Mouse (Mus musculus): ENCODE measurements around the gene Srp68. TPM values are rescaled to one million over a fixed set of nuclear protein-coding genes. Genes with fewer than 3 reads are reported as not detected.

Gene Srp68
- polyA plus RNA-seq, 1 experiment from 2014 or later, result 101 TPM

DNA sequence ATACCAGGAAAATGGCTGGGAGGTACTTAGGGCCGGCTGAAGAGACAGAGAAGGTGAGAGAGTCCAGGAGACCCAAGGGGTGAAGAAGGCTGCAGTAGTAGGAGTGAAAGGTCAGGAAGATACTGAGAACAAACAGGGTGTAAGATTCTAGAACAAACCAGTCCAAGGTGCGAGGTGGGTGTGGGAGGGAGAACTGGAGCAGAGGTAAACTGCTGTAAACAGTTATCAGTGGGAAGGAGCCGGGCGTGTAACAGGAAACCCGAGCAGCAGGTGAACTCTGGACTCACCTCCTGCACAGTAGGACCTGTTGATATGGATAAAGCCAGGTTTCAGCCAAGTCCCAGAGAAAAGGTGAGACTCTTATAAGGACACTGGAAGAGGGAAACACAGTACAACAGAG is 63.3 kb downstream of the Srp68 start:
- Histone ChIP-seq H3K27me3 (ENCODE audit: insufficient read depth, poor library complexity, severe bottlenecking) (no peaks in the 10 kb centered on the region), H3K36me3 (peaks cover 39% of the 10 kb centered on the region), H3K4me1 (no peaks in the 10 kb centered on the region), H3K27ac (no peak overlapping the region), H3K4me3 (no peak overlapping the region), H3K9me3 (no peaks in the 10 kb centered on the region)
- DNase-seq (ENCODE audit: low spot score), result peak; percentile 70
- WGBS, result 70% methylated on average over 5 of the region's 5 CpGs

GRCm38 (mm10) chr11:116209257-116209656 is 64.8 kb downstream of the Srp68 start:
- WGBS, result 81% methylated on average over 8 of the region's 8 CpGs

GRCm38 (mm10) chr11:116208660-116209059 is 65.4 kb downstream of the Srp68 start:
- Histone ChIP-seq H3K9me3 (no peaks in the 10 kb centered on the region), H3K4me3 (no peak overlapping the region), H3K27me3 (ENCODE audit: insufficient read depth, poor library complexity, severe bottlenecking) (no peaks in the 10 kb centered on the region), H3K4me1 (no peaks in the 10 kb centered on the region), H3K36me3 (peaks cover 45% of the 10 kb centered on the region), H3K27ac (no peak overlapping the region)
- DNase-seq (ENCODE audit: low spot score), result no peak
- WGBS, result 89% methylated on average over 3 of the region's 3 CpGs

More at GRCm38 (mm10) chr11:116209257-116209656, 64.8 kb downstream of the Srp68 start:
- no peak overlapping the region for H3K27ac ChIP-seq
- no peaks in the 10 kb centered on the region for H3K9me3 ChIP-seq
- no peak overlapping the region for H3K4me3 ChIP-seq
- peak; percentile 60 for DNase-seq (ENCODE audit: low spot score)
- peaks cover 42% of the 10 kb centered on the region for H3K36me3 ChIP-seq
- no peaks in the 10 kb centered on the region for H3K27me3 ChIP-seq (ENCODE audit: insufficient read depth, poor library complexity, severe bottlenecking)
- H3K4me1 ChIP-seq, result no peaks in the 10 kb centered on the region

- no peaks in the 10 kb centered on the region for H3K27me3 ChIP-seq (ENCODE audit: insufficient read depth, poor library complexity, severe bottlenecking)
- H3K4me1 ChIP-seq, result no peaks in the 10 kb centered on the region
- H3K9me3 ChIP-seq, result no peaks in the 10 kb centered on the region
- no peak overlapping the region for H3K27ac ChIP-seq
- no peak overlapping the region for H3K4me3 ChIP-seq
- H3K36me3 ChIP-seq, result peaks cover 40% of the 10 kb centered on the region
- WGBS, result 61% methylated on average over 4 of the region's 4 CpGs
- DNase-seq (ENCODE audit: low spot score), result no peak
Measured at GRCm38 (mm10) chr11:116206678-116207077, 67.3 kb downstream of the Srp68 start.

GRCm38 (mm10) chr11:116203150-116203549 is 70.9 kb downstream of the Srp68 start:
- no peak overlapping the region for H3K4me3 ChIP-seq
- no peak for DNase-seq (ENCODE audit: low spot score)
- WGBS, result 97% methylated on average over 3 of the region's 3 CpGs

GRCm38 (mm10) chr11:116201151-116201550 is 72.9 kb downstream of the Srp68 start:
- 92% methylated on average over 2 of the region's 2 CpGs for WGBS
- H3K4me3 ChIP-seq, result no peak overlapping the region
- peaks cover 12% of the 10 kb centered on the region for H3K4me1 ChIP-seq
- no peak for DNase-seq (ENCODE audit: low spot score)
- peaks cover 35% of the 10 kb centered on the region for H3K36me3 ChIP-seq
- no peak overlapping the region for H3K27ac ChIP-seq
- H3K9me3 ChIP-seq, result no peaks in the 10 kb centered on the region
- H3K27me3 ChIP-seq (ENCODE audit: insufficient read depth, poor library complexity, severe bottlenecking), result no peaks in the 10 kb centered on the region

More at GRCm38 (mm10) chr11:116203150-116203549, 70.9 kb downstream of the Srp68 start:
- H3K27ac ChIP-seq, result no peak overlapping the region
- no peaks in the 10 kb centered on the region for H3K27me3 ChIP-seq (ENCODE audit: insufficient read depth, poor library complexity, severe bottlenecking)
- H3K36me3 ChIP-seq, result peaks cover 35% of the 10 kb centered on the region
- H3K9me3 ChIP-seq, result no peaks in the 10 kb centered on the region
- H3K4me1 ChIP-seq, result peaks cover 3% of the 10 kb centered on the region

GRCm38 (mm10) chr11:116198639-116199531 is 75.1 kb downstream of the Srp68 start, which contains the start of the genes Ten1 and Acox1:
Ten1 (plus strand) TSS chr11:116198855.
Acox1 (minus strand) TSS chr11:116199045.
- WGBS, result under 1% methylated on average over 62 of the region's 62 CpGs
- H3K4me3 ChIP-seq, result peak within 1 kb of the TSS; percentile 78

GRCm38 (mm10) chr11:116198132-116198531 is 75.9 kb downstream of the Srp68 start:
- peak overlapping the region; percentile 78 for H3K4me3 ChIP-seq
- peak overlapping the region; percentile 99 for H3K27ac ChIP-seq
- H3K36me3 ChIP-seq, result peaks cover 23% of the 10 kb centered on the region
- 21% methylated on average over 13 of the region's 13 CpGs for WGBS
- H3K27me3 ChIP-seq (ENCODE audit: insufficient read depth, poor library complexity, severe bottlenecking), result no peaks in the 10 kb centered on the region
- peaks cover 16% of the 10 kb centered on the region for H3K4me1 ChIP-seq
- DNase-seq (ENCODE audit: low spot score), result no peak
- H3K9me3 ChIP-seq, result no peaks in the 10 kb centered on the region

More at GRCm38 (mm10) chr11:116198639-116199531, 75.1 kb downstream of the Srp68 start, which contains the start of the genes Ten1 and Acox1:
- peak within 1 kb of the TSS; percentile 99 for H3K27ac ChIP-seq
- H3K27me3 ChIP-seq (ENCODE audit: insufficient read depth, poor library complexity, severe bottlenecking), result no peaks in the 10 kb centered on the region
- no peaks in the 10 kb centered on the region for H3K9me3 ChIP-seq
- peaks cover 16% of the 10 kb centered on the region for H3K4me1 ChIP-seq
- peak; percentile 98 for DNase-seq (ENCODE audit: low spot score)
- peaks cover 30% of the 10 kb centered on the region for H3K36me3 ChIP-seq

DNA sequence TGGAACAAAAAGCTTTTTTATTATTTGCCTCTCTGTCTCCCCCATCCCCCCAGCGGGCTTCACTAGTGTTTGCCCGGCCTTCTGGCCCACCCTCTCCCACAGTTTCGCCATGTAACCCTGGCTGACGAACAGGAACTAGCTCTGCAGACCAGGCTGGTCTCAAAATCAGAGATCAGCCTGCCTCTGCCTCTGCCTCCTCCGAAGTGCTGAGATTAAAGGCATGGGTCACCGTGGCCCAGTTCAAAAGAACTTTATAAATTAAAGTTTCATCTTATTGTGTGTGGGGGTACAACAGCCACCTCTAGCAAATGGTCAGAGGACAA is 76.5 kb downstream of the Srp68 start:
- Histone ChIP-seq H3K27ac (peak overlapping the region; percentile 99; the same call in 1 of the 2 replicates), H3K9me3 (no peaks in the 10 kb centered on the region), H3K4me1 (peaks cover 16% of the 10 kb centered on the region), H3K4me3 (peak overlapping the region; percentile 78; the same call in 1 of the 2 replicates), H3K27me3 (ENCODE audit: insufficient read depth, poor library complexity, severe bottlenecking) (no peaks in the 10 kb centered on the region), H3K36me3 (peaks cover 23% of the 10 kb centered on the region)
- WGBS, result 89% methylated on average over 6 of the region's 6 CpGs
- DNase-seq (ENCODE audit: low spot score), result no peak

DNA sequence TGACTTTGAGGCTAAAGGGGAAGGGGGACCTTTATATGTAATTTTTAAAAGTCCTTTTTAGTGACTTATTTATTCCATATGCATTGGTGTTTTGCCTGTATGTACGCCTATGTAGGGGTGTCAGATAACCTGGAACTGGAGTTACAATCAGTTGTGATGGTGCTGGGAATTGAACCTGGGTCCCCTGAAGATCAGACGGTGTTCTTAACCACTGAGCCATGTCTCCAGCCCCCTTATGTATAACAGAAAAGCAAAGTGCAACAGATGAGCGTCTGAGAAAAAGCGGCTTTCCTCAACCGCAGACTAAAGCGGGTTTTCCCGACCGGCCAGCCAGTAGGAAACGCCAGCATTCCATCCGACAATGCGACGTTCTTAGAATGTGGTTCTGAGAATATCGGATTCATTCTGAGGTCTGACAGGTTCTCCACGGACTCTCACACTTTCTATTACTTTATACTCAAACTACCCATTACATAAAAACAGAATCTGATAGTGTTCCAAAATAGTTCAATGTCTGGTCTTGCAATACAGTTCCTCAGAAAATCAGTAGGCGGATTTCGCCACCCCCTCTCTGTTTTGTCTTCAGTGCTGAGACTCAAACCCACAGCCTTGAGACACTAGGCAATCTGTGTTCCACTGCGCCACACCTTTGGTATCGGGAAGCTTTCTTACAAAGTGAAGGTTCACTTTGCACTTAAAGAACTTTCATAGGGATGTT is 77.0 kb downstream of the Srp68 start:
- H3K27ac ChIP-seq, result no peak overlapping the region
- H3K4me1 ChIP-seq, result peaks cover 16% of the 10 kb centered on the region
- no peak for DNase-seq (ENCODE audit: low spot score)
- H3K9me3 ChIP-seq, result no peaks in the 10 kb centered on the region
- no peaks in the 10 kb centered on the region for H3K27me3 ChIP-seq (ENCODE audit: insufficient read depth, poor library complexity, severe bottlenecking)
- H3K36me3 ChIP-seq, result peaks cover 23% of the 10 kb centered on the region
- no peak overlapping the region for H3K4me3 ChIP-seq
- WGBS, result 93% methylated on average over 18 of the region's 18 CpGs

DNA sequence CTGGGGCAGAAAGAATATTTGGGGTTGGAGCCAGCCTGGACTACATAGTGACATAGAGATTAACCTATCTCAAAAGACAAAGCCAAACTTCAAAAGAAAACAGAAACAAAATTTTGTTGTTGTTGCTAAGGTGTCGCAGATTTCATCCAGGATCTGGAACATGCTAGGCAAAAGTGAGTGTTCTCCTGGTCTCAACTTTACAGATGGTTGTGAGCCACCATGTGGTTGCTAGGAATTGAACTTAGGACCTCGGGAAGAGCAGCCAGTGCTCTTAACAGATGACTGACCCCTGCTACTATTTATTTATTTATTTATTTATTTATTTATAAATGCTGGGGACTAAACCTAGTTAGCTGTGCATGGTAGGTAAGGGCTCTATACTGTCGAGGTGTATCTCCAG is 77.7 kb downstream of the Srp68 start:
- WGBS, result 86% methylated on average over 3 of the region's 3 CpGs
- H3K27me3 ChIP-seq (ENCODE audit: insufficient read depth, poor library complexity, severe bottlenecking), result no peaks in the 10 kb centered on the region
- no peaks in the 10 kb centered on the region for H3K9me3 ChIP-seq
- DNase-seq (ENCODE audit: low spot score), result no peak
- peaks cover 16% of the 10 kb centered on the region for H3K4me1 ChIP-seq
- no peak overlapping the region for H3K27ac ChIP-seq
- H3K36me3 ChIP-seq, result peaks cover 24% of the 10 kb centered on the region
- no peak overlapping the region for H3K4me3 ChIP-seq

GRCm38 (mm10) chr11:116195252-116195651 is 78.8 kb downstream of the Srp68 start:
- 61% methylated on average over 5 of the region's 5 CpGs for WGBS
- H3K9me3 ChIP-seq, result no peaks in the 10 kb centered on the region
- H3K36me3 ChIP-seq, result peaks cover 33% of the 10 kb centered on the region
- H3K27me3 ChIP-seq (ENCODE audit: insufficient read depth, poor library complexity, severe bottlenecking), result no peaks in the 10 kb centered on the region
- H3K4me3 ChIP-seq, result no peak overlapping the region
- no peak overlapping the region for H3K27ac ChIP-seq
- no peak for DNase-seq (ENCODE audit: low spot score)
- peaks cover 16% of the 10 kb centered on the region for H3K4me1 ChIP-seq
